Mouse (Mus musculus) E14TG2a.4 (cell line): ENCODE results near the gene Cdyl.

Experiments
- CTCF ChIP-seq: conservative IDR thresholded peaks from 2 replicates; pipeline ENCODE4 v1.5.1; 2014; ENCODE audit warnings: low read length
- NANOG ChIP-seq: IDR thresholded peaks from 2 replicates; pipeline ENCODE4 v1.6.1; 2014; ENCODE audit warnings: borderline replicate concordance, low read length, mixed read lengths
- POU5F1 ChIP-seq: IDR thresholded peaks from 2 replicates; pipeline ENCODE4 v1.6.1; 2014; ENCODE audit warnings: low read length, borderline replicate concordance

GRCm38 (mm10) chr13:35852851-35853575 lies 193.4 kb downstream of the Cdyl start:
- TF ChIP-seq CTCF (no peak), NANOG (peak; percentile 100), POU5F1 (peak; percentile 89)
